Mouse (Mus musculus): Measurements from ENCODE around the gene Adk.

The Adk gene

DNA sequence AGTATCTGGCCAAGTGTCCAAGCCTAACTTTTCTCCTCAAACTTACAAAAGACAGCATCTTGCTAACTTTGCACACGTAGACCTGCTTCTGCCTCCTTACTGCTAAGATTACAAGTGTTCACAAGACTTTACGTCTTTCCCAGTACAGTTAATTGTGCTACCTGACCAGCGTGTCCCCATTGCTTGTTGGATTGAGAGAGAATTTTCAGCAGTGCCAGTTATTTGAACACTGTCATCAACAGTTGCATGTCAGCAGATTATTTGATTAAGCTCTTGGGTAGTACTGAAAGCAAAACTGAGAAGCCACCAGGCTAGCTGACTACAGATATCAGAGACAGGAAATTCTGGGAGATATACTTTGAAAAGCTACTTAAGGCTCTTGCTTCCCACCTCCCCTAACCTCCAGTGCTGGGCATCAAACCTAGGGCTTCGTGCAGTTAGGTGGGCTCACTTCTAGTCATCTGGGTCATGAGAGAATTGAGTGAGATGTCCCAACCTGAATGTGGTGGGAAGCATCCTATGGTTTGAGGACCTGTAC, 50.4 kb downstream of the Adk start:
- DNase-seq = no peak

DNA sequence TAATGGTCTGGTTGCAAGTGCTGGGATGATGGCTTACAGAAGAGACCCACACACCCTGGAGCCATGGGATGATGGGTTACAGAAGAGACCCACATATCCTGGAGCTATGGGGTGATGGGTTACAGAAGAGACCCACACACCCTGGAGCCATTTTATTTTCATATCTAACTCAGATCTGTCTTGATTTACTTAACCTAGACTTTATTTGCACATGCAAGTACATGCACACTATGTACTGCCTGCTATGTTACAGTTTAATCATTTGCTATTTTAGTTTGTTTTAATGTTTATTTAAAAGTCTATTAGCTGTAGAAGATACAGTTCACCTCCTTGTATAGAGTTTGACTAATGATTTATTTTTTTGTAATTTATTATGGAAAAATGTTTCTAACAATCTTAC, 52.7 kb downstream of the Adk start:
- DNase-seq = no peak

DNA sequence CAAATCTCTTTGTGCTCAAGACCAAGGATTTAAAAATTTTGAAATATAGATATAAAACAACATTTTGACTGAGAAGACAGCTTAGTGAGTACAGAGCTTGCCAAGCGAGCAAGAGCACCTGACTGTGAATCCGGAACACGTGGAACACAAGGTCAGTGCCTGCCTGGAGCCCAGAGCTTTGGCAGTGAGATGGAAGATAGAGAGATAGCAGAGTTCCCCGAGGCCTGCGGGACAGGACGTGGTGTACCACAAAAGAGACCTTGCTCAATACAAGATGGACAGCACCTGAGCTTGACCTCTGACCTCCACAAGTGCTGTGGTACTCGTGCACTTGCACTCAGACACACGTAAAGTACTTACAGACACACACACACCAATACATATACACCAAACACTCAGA, 54.2 kb downstream of the Adk start:
- no peak for DNase-seq

- no peak for DNase-seq
Observed at GRCm38 (mm10) chr14:21107551-21107950, 55.2 kb downstream of the Adk start.

DNA sequence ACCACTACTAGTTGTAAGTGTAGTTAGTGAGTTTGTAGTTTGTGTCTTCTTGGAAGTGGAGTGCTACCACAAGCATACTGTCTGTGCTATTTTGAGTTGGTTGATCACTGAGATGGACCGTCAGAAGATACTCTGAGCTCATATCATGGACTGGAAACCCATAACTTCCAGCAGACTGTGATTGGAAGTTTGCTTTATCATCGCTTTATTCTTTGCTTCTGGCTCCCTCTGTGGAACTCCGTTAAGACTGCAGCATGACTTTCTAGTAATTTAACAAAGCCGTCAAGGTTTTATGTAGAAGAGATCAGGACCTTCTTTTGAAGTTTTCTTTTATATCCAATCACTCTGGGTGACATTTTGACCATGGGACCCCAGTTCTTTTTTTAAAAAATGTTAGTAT, 58.1 kb downstream of the Adk start:
- no peak for DNase-seq

GRCm38 (mm10) chr14:21111500-21111899, 59.1 kb downstream of the Adk start:
- DNase-seq = no peak

DNA sequence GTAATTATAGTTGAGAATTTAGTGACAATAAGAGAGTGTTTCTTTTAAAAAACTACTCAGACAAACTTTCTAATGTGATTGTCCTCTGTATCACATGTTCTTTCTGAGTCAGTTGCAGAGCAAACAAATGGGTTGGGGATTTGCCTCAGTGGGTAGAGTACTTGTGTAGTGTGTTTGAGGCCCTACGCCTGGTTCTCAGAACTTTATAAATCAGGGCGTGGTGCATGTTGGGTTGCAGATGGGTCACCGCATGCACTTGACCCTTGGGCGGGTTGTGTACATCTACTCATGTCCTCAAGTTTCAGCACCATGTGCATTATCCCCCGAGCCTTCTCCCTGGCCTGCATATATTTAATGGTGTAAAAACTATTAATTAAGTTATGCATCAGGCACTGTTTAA, 59.8 kb downstream of the Adk start:
- DNase-seq = no peak

- DNase-seq = no peak
Observed at GRCm38 (mm10) chr14:21112742-21113141, 60.4 kb downstream of the Adk start.

DNA sequence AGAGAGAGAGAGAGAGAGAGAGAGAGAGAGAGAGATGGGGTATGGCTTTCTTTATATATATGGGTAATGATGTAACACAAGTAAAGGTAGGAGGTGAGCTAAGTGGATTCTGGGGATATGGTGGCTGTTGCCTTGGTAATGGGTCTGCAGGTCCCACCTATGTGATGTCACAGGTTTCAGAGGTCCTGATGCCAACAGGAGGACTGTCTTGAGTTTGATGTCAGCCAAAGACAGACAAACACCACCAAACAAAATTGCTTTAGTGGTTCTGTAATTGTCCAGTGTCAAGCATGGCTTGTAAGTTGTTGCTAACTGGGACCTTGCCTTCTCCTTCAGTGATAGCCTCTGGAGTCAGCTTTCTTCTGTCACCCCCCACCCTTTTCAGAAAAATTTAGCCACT, 62.0 kb downstream of the Adk start:
- no peak for DNase-seq

DNA sequence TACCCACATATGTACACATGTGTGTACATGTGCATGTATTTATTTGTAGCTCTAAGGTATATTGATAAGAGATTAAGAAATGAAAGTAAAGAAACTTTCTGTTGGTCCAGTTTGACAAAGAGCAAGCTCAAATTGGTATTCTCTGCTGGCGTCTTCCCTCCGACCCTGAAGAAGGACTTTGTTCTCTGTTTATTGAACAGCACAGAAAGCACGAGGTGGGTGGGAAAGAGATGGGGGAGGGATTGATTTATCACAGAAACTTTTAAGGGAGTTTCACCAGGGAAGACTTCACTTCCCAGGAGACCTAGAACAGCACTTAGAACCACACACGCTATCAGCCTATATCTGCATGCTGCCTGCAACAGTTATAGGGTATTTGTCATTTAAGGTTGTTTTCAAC, 62.9 kb downstream of the Adk start:
- DNase-seq = no peak

- DNase-seq = no peak
Observed at GRCm38 (mm10) chr14:21115888-21116460, 63.6 kb downstream of the Adk start.

DNA sequence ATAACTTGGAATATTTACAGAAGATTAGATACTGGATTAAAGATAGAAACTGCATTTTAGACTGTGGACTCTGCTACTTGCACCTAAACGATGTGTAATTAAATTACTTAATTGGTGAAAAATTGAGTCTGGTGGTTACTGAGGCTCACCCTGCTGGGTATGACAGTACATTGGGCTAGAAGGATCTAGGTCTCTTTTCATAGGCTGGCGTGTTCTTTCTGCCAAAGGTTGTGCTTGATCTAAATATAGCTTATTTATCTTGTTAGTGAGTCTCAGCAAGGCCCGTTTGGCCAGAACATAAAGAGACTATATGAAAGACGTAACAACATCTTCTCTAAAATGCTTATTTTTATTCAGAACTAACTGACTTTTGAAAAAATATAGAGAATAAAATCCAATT, 65.7 kb downstream of the Adk start:
- DNase-seq = no peak

DNA sequence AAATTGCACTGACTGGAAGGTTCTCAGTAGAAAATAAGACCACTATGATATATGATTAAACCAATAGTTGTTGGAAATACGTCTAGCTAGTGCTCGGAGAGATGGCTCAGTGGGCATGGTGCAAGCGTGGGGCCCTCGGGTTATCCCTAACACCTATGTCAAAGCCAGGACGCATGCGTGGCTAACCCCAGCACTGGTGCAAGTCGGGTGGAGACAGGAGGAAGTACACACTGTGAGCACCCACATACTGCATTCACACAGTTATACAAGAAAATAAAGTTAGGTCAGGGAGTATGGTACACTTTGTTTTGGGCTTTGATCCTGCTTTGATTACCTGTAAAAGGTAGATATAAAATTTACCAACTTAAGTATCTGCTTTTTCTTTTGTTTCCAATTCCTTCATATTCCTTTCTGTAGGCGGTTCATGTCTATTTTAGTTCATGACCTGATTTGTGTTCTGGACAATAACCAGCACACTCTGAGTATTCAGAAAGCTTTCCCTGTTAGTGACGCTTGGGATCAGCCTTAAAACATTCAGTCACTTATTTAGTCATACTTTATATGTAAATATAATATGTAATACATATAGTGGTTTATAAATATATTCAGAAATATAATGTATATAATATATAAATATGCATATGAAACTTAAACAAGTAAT, 67.4 kb downstream of the Adk start:
- no peak for DNase-seq

- DNase-seq = peak; percentile 52
Observed at GRCm38 (mm10) chr14:21120473-21120872, 68.1 kb downstream of the Adk start.

- DNase-seq = no peak
Observed at GRCm38 (mm10) chr14:21127215-21127614, 74.8 kb downstream of the Adk start.

DNA sequence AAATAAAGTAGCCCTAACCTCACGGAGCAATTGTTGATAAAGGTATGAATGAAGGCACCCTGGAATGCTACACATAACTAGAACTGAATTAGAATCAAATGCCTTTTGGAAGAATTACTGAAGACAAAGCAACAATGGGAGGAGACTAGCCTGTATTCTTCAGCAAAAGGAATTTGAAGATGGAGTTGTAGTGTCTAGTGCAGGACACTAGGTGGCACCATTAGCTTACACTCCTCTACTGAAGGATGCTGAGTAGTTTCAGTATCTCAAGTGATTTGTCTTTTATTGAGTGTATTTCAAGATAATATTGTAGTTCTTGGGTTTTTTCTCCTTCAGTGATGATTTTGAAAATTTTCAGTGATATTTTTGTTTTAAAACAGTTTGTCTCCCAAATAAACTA, 84.5 kb downstream of the Adk start:
- DNase-seq = peak; percentile 45

GRCm38 (mm10) chr14:21142603-21143002, 90.2 kb downstream of the Adk start:
- DNase-seq = no peak

DNA sequence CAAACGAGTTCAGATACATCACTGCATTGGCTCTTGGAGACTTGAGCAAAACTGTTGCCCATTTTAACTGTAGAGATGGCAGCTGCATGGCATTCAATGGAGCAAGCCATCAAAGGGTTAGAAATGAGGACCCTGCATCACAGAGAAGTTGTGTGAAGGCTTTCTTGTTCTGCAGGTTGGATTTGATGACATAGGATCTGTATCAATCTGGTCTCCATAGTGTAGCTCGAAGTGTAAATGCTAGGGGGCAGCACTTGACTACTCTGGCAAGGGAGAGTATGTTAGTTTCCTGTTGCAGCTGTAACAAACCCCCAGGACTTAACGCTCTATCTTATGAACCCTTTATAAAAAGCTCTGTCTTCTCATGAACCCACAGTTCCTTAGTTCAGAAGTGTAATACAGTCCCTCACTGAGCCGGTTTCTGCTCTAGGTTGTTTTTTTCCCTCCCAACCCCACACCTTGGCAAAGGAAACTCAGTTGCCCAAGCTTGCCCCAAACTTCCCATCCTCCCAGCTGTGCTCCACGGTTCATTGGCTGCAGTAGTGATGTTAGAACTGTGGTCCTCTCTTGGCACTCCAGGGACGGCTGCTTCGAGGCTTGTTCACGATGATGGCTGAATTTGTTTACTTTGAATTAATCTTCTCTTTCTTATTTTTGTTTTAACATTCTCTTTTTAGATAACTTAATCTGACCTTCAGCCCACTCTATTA, 91.2 kb downstream of the Adk start:
- peak; percentile 17 for DNase-seq

GRCm38 (mm10) chr14:21147171-21147570, 94.8 kb downstream of the Adk start:
- no peak for DNase-seq

DNA sequence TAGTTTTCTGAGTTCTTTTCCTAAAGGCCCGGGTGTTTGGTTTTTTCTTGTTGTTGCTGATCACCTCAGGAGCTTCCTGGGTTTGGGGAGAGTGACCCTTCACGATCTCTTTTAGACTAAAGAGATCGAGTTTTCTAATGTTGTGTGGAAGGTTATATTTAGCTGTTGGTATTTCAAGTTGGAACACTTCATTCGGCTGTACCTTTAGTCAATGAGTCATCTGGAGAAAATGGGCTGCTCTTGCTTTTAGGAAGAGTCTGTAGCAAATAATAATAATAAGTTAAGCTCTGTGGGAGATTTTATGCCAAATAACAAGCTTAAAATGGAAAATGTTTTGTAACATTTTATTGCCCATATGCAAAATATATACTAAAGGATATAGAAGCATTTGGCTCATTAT, 97.9 kb downstream of the Adk start:
- DNase-seq = no peak

- no peak for DNase-seq
Observed at GRCm38 (mm10) chr14:21152055-21152454, 99.7 kb downstream of the Adk start.

- DNase-seq = no peak
Observed at GRCm38 (mm10) chr14:21165706-21166105, 113.3 kb downstream of the Adk start.

- no peak for DNase-seq
Observed at GRCm38 (mm10) chr14:21166114-21166513, 113.7 kb downstream of the Adk start.

All from liver (tissue).